Mouse (Mus musculus) sigmoid colon, adult 10 weeks (tissue): ENCODE measurements around the gene Xlr4c. TPM values are rescaled to one million over a fixed set of nuclear protein-coding genes. Genes with fewer than 3 reads are reported as not detected.

Experiments
- polyA plus RNA-seq: library from polyadenylated mRNA; stranded (reverse); fragments of 350-450 nt; fragmentation: Illumina TruSeq; extraction: RNeasy Lipid Tissue Mini Kit (QIAGEN cat#74804); gene quantifications from one replicate; pipeline ENCODE4 v1.2.3, GENCODE M21; 2014; ENCODE audit warnings: low read depth, low replicate concordance

The Xlr4c gene
- 5.4 TPM for polyA plus RNA-seq

GRCm38 (mm10) chrX:73242821-73243325 is at the start of gene Xlr4c:
Xlr4c (minus strand) TSS chrX:73243130.

GRCm38 (mm10) chrX:73265270-73265669 is 22.3 kb upstream of the Xlr4c start, which contains the start of gene Xlr3c:
Xlr3c (minus strand) TSS chrX:73265390.

GRCm38 (mm10) chrX:73227914-73228605 is 14.9 kb downstream of the Xlr4c start, which contains the start of gene F8a:
F8a (plus strand) TSS chrX:73228291.

GRCm38 (mm10) chrX:73213819-73214564 is 28.9 kb downstream of the Xlr4c start, which contains the start of gene Xlr4b:
Xlr4b (plus strand) TSS chrX:73214333.

GRCm38 (mm10) chrX:73191934-73192333 is 51.0 kb downstream of the Xlr4c start, which contains the start of gene Xlr3b:
Xlr3b (plus strand) TSS chrX:73192207.

Other genes starting within 250 kb of the Xlr4c start
- gene Pnma5, start 206.0 kb downstream of the Xlr4c start, polyA plus RNA-seq, result not detected
- gene Pnma3, start 178.3 kb downstream of the Xlr4c start, polyA plus RNA-seq, result not detected
- gene Xlr4a, start 160.7 kb downstream of the Xlr4c start, polyA plus RNA-seq, result 6.8 TPM
- gene Xlr3a, start 146.0 kb downstream of the Xlr4c start, polyA plus RNA-seq, result 36.3 TPM
- not detected for gene Gm14685, start 126.1 kb downstream of the Xlr4c start, polyA plus RNA-seq
- not detected for gene Xlr5b, start 94.3 kb downstream of the Xlr4c start, polyA plus RNA-seq
- gene DXBay18, start 93.7 kb downstream of the Xlr4c start, polyA plus RNA-seq, result not detected
- gene Spin2d, start 66.1 kb downstream of the Xlr4c start, polyA plus RNA-seq, result not detected
- gene Xlr3b, start 50.9 kb downstream of the Xlr4c start, polyA plus RNA-seq, result 9.8 TPM
- gene Xlr4b, start 28.8 kb downstream of the Xlr4c start, polyA plus RNA-seq, result 12.9 TPM
- gene F8a, start 14.8 kb downstream of the Xlr4c start, polyA plus RNA-seq, result 10.1 TPM
- gene Xlr3c, start 22.3 kb upstream of the Xlr4c start, polyA plus RNA-seq, result not detected
- not detected for gene Xlr5a, start 49.8 kb upstream of the Xlr4c start, polyA plus RNA-seq
- gene Xlr5c, start 49.8 kb upstream of the Xlr4c start, polyA plus RNA-seq, result not detected
- gene Gm45015, start 93.7 kb upstream of the Xlr4c start, polyA plus RNA-seq, result not detected
- gene Zfp275, start 99.5 kb upstream of the Xlr4c start, polyA plus RNA-seq, result 18.5 TPM
- gene Gm18336, start 155.6 kb upstream of the Xlr4c start, polyA plus RNA-seq, result not detected
- gene Zfp92, start 168.0 kb upstream of the Xlr4c start, polyA plus RNA-seq, result 0.25 TPM
- not detected for gene Trex2, start 192.2 kb upstream of the Xlr4c start, polyA plus RNA-seq
- 4.0 TPM for gene Haus7, start 215.9 kb upstream of the Xlr4c start, polyA plus RNA-seq
- gene Bgn, start 240.5 kb upstream of the Xlr4c start, polyA plus RNA-seq, result 88.1 TPM